Mouse (Mus musculus): Measurements from ENCODE around the gene Gm47996.

DNA sequence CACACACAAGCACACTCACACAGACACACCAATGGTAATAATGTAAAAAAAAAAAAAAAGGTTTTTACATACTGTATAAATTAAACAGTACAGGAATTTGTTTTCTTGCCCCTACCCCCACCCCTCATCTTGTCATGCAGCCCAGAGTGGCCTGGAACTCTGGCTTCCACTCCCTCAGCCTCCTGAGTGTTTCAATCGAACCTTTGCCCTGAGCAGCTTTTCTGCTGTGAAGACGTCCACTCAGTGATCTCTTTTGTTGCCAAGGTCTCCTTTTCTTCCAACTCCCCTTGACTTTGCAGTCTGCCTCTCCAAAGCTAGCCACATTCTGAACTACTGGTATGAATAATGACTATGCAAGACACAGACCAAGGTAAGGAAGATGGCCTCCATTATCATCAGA lies 35.9 kb downstream of the Gm47996 start:
- TF ChIP-seq CTCF (IDR thresholded peaks at IDR 0.05; ENCODE audit: low read depth) (no peak), EP300 (IDR thresholded peaks at IDR 0.05; ENCODE audit: low read depth) (no peak)
